Mouse (Mus musculus) heart, embryonic 13.5 days (tissue): ENCODE measurements around the gene Slc25a13. TPM values are rescaled to one million over a fixed set of nuclear protein-coding genes. Genes with fewer than 3 reads are reported as not detected.
"Not testable (repeated sequence)": the region's sequence is repeated elsewhere in the genome, so short reads cannot be mapped to it uniquely, and the experiment has no call there.

Experiments
- ATAC-seq: fragments of 200-750 bp; cut with Nextera tagmentation; 2 replicates; pipeline ENCODE4 v1.8.0; 2017; ENCODE audit warnings: moderate TSS enrichment; ENCODE audit not compliant: insufficient number of reproducible peaks, low FRiP score, low TSS enrichment; ENCODE audit errors: extremely low read depth
- H3K27ac ChIP-seq: fragments of 300-500 bp; sonication (generic); replicated peaks from 2 replicates; pipeline ENCODE4 v1.5.1; 2015; ENCODE audit warnings: moderate library complexity, mild to moderate bottlenecking, inconsistent platforms
- H3K27me3 ChIP-seq: fragments of 300-500 bp; sonication (generic); replicated peaks from 2 replicates; pipeline ENCODE4 v1.6.1; 2015; ENCODE audit warnings: mild to moderate bottlenecking, inconsistent platforms
- H3K36me3 ChIP-seq: fragments of 300-500 bp; sonication (generic); 2 replicates; pipeline ENCODE4 v1.6.1; 2015; ENCODE audit warnings: mild to moderate bottlenecking, inconsistent platforms
- H3K4me1 ChIP-seq: fragments of 300-500 bp; sonication (generic); 2 replicates; pipeline ENCODE4 v1.6.1; 2015; ENCODE audit warnings: inconsistent platforms
- H3K4me2 ChIP-seq: fragments of 300-500 bp; sonication (generic); 2 replicates; pipeline ENCODE4 v1.6.1; 2015; ENCODE audit warnings: inconsistent platforms, mild to moderate bottlenecking, moderate library complexity
- H3K4me3 ChIP-seq: fragments of 300-500 bp; sonication (generic); 2 replicates; pipeline ENCODE4 v1.5.1; 2015; ENCODE audit warnings: moderate library complexity, mild to moderate bottlenecking, inconsistent platforms
- H3K9ac ChIP-seq: fragments of 300-500 bp; sonication (generic); 2 replicates; pipeline ENCODE4 v1.6.1; 2015; ENCODE audit warnings: inconsistent platforms, mild to moderate bottlenecking, moderate library complexity
- H3K9me3 ChIP-seq: fragments of 300-500 bp; sonication (generic); 2 replicates; pipeline ENCODE4 v1.6.1; 2016; ENCODE audit warnings: inconsistent platforms
- WGBS: fragments of 180-500 bp; shearing (Covaris S2); methylation state at CpG from one replicate; pipeline ENCODE4 v1.1.7; 2015; ENCODE audit warnings: mixed read lengths; 5-methylcytosine and 5-hydroxymethylcytosine counted together
- polyA plus RNA-seq: library from polyadenylated mRNA; unstranded; fragments of >200 nt; fragmentation: Nextera tagmentation; extraction: Ambion mirVana; gene quantifications from 2 replicates; pipeline ENCODE4 v1.2.1, GENCODE M21; 2015

Gene Slc25a13
- polyA plus RNA-seq, 1 experiment from 2014 or later: 55.3 TPM

DNA sequence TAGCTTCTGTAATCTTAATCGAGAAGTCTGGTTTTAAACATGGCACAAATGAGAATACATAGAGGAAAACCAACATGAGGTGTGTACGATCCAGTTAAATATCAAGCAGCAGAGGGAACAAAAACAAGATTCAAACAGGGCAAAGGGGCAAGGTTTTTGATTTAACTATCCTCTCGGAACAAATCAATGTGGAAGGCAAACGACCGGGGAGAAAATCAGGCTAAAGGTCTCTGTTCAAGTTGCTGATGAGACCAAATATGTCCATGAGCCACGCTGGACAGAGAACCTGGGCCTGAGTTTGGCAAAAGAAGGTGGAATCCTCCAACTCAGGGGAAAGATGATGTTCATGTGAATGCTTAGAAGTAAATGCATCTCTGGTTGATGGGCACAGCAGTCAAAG lies 14.5 kb downstream of the Slc25a13 start:
- ATAC-seq: no peak
- peaks cover 14% of the 10 kb centered on the region for H3K4me1 ChIP-seq
- no peak overlapping the region for H3K4me3 ChIP-seq
- no peak overlapping the region for H3K4me2 ChIP-seq
- H3K27ac ChIP-seq: no peak overlapping the region
- H3K9me3 ChIP-seq: no peaks in the 10 kb centered on the region
- no peak overlapping the region for H3K9ac ChIP-seq
- H3K36me3 ChIP-seq: peaks cover 22% of the 10 kb centered on the region
- WGBS: 88% methylated on average over 6 of the region's 6 CpGs
- H3K27me3 ChIP-seq: 0 out of 2 replicates have a peak, but pooled peaks cover 7% of the 10 kb centered on the region

DNA sequence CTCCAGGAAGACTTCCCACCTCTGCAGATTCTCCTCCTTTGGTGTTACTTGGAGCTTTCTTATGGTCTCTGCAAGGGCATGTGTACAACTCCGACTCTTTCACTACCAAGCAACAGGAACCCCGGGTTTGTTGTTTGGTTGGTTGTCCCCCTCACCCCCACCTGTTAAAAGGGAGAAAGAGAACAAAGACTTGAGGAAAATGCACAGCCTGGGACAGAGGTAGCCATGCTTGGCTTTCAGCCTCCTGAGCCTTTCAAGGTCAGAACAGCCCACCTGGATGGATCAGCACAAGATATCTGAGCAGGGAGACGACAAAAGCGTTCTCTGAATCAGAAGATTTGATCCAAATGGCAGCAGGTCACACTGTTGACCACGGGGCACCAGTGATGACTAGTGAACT lies 15.0 kb downstream of the Slc25a13 start:
- peaks cover 20% of the 10 kb centered on the region for H3K36me3 ChIP-seq
- no peak overlapping the region for H3K9ac ChIP-seq
- H3K9me3 ChIP-seq: no peaks in the 10 kb centered on the region
- H3K4me3 ChIP-seq: no peak overlapping the region
- H3K27ac ChIP-seq: no peak overlapping the region
- 84% methylated on average over 5 of the region's 5 CpGs for WGBS
- H3K27me3 ChIP-seq: 0 out of 2 replicates have a peak, but pooled peaks cover 7% of the 10 kb centered on the region
- no peak for ATAC-seq
- H3K4me1 ChIP-seq: peaks cover 17% of the 10 kb centered on the region
- no peak overlapping the region for H3K4me2 ChIP-seq

DNA sequence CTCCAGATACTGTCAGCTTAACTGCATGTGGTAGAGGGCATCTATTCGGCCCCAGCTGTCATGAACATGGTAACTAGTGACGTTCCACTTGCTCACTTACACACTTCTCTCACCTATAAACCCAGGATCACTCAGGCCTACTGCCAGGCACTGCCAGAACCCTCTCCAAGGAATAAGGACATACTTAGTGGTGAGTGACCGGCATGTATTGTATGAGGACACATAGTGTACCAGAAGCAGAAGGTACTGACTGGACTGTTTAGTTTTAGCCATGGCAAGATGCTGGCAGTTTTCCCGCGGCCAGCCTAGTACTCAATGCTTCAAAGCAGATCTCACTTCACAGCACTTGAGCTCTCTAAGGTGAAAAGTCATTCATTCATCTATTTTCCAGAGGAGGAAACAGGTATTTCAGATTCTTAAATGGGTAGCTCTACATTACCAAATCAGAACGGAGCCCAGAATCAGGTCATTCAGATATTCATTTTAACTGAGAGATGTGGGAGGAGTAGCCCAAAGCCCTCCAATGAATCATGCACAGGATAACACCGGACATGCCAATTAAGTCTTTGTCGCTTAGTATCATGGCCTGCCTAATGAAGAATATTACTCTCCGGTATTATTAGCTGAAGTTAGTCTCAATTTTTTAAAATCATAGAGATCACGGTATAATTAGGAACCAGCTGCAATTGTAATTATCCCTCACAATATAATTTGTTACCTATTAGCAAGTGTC lies 17.7 kb downstream of the Slc25a13 start:
- Histone ChIP-seq H3K4me1 (peaks cover 24% of the 10 kb centered on the region), H3K9me3 (no peaks in the 10 kb centered on the region), H3K4me2 (no peak overlapping the region), H3K27me3 (no peaks in the 10 kb centered on the region), H3K27ac (no peak overlapping the region), H3K9ac (no peak overlapping the region), H3K36me3 (peaks cover 30% of the 10 kb centered on the region), H3K4me3 (no peak overlapping the region)
- ATAC-seq: no peak
- 83% methylated on average over 10 of the region's 10 CpGs for WGBS

DNA sequence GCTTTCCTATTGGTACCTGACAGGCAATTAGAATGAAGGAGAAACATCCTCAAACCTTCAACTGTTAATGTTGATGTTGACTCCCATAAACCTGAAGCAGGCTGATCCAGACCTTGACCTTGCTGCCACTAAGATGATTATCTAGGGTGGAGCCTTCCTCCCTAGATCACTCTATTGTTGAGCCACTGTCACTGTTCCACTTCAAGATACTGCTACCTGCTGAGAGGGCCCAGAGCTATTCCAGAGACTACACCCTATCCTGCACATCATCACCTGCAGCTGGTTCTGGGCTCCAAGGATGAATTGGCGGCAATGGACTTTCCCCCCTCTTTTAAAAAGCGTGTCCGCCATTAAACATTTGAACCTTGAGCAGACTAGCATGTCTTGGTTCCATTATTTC lies 18.9 kb downstream of the Slc25a13 start:
- not testable (repeated sequence) for H3K27me3 ChIP-seq, H3K9me3 ChIP-seq, H3K27ac ChIP-seq, H3K4me3 ChIP-seq, H3K9ac ChIP-seq, ATAC-seq, H3K4me2 ChIP-seq
- 92% methylated on average over 3 of the region's 3 CpGs for WGBS
- Histone ChIP-seq H3K36me3 (peaks cover 30% of the 10 kb centered on the region), H3K4me1 (peaks cover 27% of the 10 kb centered on the region)

DNA sequence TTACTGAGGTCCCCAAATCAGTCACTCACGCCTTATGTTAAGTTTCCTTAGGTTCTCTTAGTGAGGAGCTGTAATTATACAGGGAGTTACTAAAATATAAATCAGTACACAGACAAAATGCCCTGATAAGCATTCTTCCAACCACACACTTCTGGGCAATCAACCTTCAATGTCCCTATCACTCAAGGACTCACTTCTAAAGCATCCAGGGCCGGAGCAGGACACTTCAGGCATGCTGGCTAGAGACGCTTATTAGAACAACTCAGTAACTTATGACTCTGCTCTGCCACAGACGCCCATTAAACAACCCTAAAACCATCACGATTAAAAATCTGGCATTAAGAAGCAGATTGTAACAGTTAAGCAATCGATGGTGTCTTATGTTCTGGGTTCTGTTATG lies 19.6 kb downstream of the Slc25a13 start:
- Histone ChIP-seq H3K4me1 (peaks cover 30% of the 10 kb centered on the region), H3K4me2 (no peak overlapping the region), H3K27ac (no peak overlapping the region), H3K36me3 (peaks cover 30% of the 10 kb centered on the region), H3K9ac (no peak overlapping the region), H3K4me3 (no peak overlapping the region), H3K27me3 (no peaks in the 10 kb centered on the region), H3K9me3 (no peaks in the 10 kb centered on the region)
- ATAC-seq: no peak
- 71% methylated on average over 6 of the region's 6 CpGs for WGBS

DNA sequence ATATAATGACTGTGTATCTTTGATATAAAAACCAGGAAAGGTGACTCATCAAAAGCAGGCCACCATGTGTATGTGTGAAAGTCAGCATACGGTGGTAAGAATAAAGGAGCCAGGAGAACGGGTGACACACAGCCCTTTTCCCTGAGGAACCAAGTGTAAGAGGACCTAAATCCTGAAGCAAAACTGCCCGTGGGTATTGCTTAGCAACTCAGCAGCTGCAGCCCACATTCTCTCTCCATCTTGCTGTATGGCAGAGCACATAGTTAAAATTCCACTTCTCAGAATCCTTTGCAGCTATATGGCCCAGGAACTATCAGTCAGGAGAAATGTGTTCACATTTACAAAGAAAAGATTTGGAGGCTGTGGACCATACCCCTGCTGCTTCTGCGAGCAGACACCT lies 20.4 kb downstream of the Slc25a13 start:
- H3K9ac ChIP-seq: no peak overlapping the region
- WGBS: 71% methylated on average over 4 of the region's 4 CpGs

DNA sequence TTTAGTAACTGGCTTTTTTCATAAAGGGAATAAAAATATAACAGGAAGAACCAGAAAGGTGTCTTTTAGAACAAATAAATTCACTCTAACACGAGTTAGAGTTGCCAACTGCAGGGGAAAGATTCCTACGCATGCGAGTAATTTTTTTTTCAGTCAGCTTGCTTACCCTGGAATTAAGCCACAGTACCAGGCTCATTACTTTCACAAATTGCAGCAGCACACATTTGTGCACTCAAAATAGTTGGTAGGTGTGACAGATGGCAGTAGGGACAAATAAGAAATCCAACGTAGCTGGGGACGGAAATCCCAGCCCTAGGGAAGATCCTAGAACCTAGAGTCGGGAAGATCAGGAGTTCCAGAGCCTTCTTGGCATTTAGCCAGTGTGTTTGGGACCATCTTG lies 22.1 kb downstream of the Slc25a13 start:
- Histone ChIP-seq H3K36me3 (peaks cover 20% of the 10 kb centered on the region; the same call in 1 of the 2 replicates), H3K9ac (no peak overlapping the region), H3K4me2 (no peak overlapping the region), H3K4me3 (no peak overlapping the region), H3K27me3 (no peaks in the 10 kb centered on the region), H3K4me1 (peaks cover 31% of the 10 kb centered on the region), H3K27ac (no peak overlapping the region), H3K9me3 (no peaks in the 10 kb centered on the region)
- WGBS: 83% methylated on average over 6 of the region's 6 CpGs
- ATAC-seq: no peak

More for the DNA sequence above, 20.4 kb downstream of the Slc25a13 start:
- Histone ChIP-seq H3K27ac (no peak overlapping the region), H3K9me3 (no peaks in the 10 kb centered on the region), H3K4me2 (no peak overlapping the region), H3K4me3 (no peak overlapping the region), H3K4me1 (peaks cover 31% of the 10 kb centered on the region), H3K36me3 (peaks cover 26% of the 10 kb centered on the region), H3K27me3 (no peaks in the 10 kb centered on the region)
- ATAC-seq: no peak

DNA sequence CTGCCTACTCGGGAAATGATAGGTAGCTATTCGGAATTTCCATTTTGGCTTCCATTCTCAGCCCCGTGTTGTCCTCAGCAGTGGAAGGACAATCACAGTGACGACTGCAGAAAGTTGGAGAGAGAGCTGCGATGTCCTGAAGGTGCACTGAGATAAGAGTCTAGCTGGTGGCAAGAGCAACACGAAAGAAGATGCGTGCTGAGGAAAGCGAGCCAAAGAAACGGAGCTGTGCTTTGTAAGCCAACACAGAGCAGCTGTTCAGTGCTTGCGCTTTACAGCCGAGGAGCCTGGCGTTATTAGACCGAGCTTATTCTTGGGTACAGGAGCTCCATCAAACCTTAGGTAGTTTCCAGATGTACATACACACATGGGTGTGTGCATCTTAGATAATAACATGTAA lies 23.1 kb downstream of the Slc25a13 start:
- no peak for ATAC-seq

DNA sequence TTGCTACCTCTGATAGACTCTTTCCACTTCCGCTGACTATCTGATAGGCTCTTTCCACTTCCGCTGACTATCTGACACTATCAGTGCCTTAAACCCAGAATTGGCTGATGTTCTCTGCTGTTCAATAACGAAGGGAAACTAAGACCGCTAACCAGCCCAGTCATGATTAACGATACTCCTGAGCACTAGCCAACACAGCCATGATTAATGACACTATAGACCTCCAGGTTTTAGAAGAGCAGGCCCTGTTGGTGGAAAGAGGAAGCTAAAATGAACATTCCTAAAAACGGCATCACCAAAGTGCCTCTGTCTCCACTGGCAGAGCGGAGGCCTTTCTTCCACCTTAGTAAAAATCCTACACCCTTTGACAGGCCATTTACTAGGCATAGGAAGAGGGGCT lies 24.6 kb downstream of the Slc25a13 start:
- H3K36me3 ChIP-seq: peaks cover 24% of the 10 kb centered on the region; the same call in 1 of the 2 replicates
- H3K4me3 ChIP-seq: no peak overlapping the region
- WGBS: 69% methylated on average over 7 of the region's 7 CpGs
- H3K9ac ChIP-seq: no peak overlapping the region
- H3K4me1 ChIP-seq: peaks cover 26% of the 10 kb centered on the region
- ATAC-seq: no peak
- H3K27ac ChIP-seq: no peak overlapping the region
- no peaks in the 10 kb centered on the region for H3K9me3 ChIP-seq
- no peaks in the 10 kb centered on the region for H3K27me3 ChIP-seq
- H3K4me2 ChIP-seq: no peak overlapping the region

More for the DNA sequence above, 23.1 kb downstream of the Slc25a13 start:
- 73% methylated on average over 13 of the region's 13 CpGs for WGBS
- no peak overlapping the region for H3K4me3 ChIP-seq
- no peak overlapping the region for H3K9ac ChIP-seq
- no peaks in the 10 kb centered on the region for H3K9me3 ChIP-seq
- no peak overlapping the region for H3K27ac ChIP-seq
- no peaks in the 10 kb centered on the region for H3K27me3 ChIP-seq
- peaks cover 19% of the 10 kb centered on the region; the same call in 1 of the 2 replicates for H3K36me3 ChIP-seq
- H3K4me1 ChIP-seq: peaks cover 27% of the 10 kb centered on the region
- no peak overlapping the region for H3K4me2 ChIP-seq

DNA sequence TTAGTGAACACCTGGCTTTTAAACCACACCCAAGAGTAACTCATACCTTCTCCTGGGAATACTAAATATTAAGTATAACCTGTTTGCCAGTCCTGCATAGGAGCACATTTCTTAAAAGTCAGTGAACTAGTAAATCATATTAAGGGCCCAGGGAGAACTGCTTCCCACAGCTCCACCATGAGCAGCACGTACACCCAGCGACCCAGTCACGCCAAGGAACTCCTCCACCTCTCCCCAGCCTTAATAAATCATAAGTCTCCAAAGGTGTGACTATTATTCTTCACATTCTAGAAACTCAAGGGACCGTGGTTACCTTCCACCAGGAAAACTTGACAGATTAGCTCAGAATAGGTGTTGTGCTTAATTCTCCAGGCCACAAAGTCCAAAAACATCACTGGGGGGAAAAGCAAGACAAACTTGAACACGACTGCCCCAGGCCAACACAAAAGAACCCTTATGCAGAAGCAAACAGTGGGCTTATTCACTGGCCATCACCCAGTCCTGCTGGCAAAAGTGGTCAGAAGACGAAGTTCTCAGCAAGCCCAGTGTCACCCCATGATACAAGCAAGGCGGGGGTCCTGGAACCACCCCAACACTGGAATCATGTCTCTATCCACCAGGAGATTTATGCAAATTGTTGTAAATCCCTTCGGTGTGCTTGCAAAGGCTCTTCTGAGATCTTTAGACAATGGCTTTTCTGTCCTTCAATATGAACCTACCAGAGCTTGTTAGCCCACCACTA lies 25.2 kb downstream of the Slc25a13 start:
- Histone ChIP-seq H3K9me3 (no peaks in the 10 kb centered on the region), H3K9ac (no peak overlapping the region), H3K4me1 (peaks cover 26% of the 10 kb centered on the region), H3K36me3 (peaks cover 22% of the 10 kb centered on the region; the same call in 1 of the 2 replicates), H3K27ac (no peak overlapping the region), H3K4me2 (no peak overlapping the region), H3K27me3 (no peaks in the 10 kb centered on the region), H3K4me3 (no peak overlapping the region)
- WGBS: 83% methylated on average over 8 of the region's 8 CpGs
- ATAC-seq: no peak

DNA sequence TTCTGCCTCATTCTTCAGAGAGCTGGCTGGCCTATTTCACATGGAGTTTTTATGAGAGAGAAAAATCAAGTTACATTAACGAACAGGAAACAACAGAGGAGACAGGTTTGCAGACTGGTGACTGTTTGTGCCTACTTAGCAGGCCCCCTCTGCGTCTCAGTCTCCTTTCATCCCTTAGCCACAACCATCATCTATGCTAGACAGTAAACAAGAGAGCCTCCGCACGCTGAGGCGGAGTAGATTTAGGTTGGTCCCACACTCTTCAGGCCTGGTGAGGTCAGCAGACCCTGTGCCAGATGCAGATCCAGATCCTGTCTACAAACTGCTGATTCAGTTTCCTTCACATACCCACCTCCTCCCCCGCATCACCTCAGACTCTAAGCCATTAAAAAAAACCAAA lies 28.0 kb downstream of the Slc25a13 start:
- no peak overlapping the region for H3K4me2 ChIP-seq
- peaks cover 12% of the 10 kb centered on the region; the same call in 1 of the 2 replicates for H3K36me3 ChIP-seq
- ATAC-seq: no peak
- H3K9me3 ChIP-seq: no peaks in the 10 kb centered on the region
- no peak overlapping the region for H3K4me3 ChIP-seq
- H3K9ac ChIP-seq: no peak overlapping the region
- peaks cover 38% of the 10 kb centered on the region for H3K4me1 ChIP-seq
- H3K27ac ChIP-seq: no peak overlapping the region
- 74% methylated on average over 6 of the region's 6 CpGs for WGBS
- H3K27me3 ChIP-seq: no peaks in the 10 kb centered on the region
